Mouse (Mus musculus) limb, embryonic 14.5 days (tissue): Measurements from ENCODE around the gene AI464131. TPM values are rescaled to one million over a fixed set of nuclear protein-coding genes. Genes with fewer than 3 reads are reported as not detected.

ENCODE experiments used
- ATAC-seq: fragments of 200-750 bp; cut with Nextera tagmentation; 2 replicates; pipeline ENCODE4 v1.8.0; 2017; ENCODE audit warnings: low read depth, moderate number of reproducible peaks, moderate TSS enrichment; ENCODE audit not compliant: low FRiP score
- DNase-seq: peaks from one replicate; pipeline ENCODE4 v3.0.0-alpha.2; 2015; ENCODE audit warnings: low spot score
- H3K27ac ChIP-seq: fragments of 300-500 bp; sonication (generic); replicated peaks from 2 replicates; pipeline ENCODE4 v1.5.1; 2014; ENCODE audit warnings: low read depth, mild to moderate bottlenecking, low read length, moderate library complexity, mixed read lengths
- H3K27me3 ChIP-seq: fragments of 300-500 bp; sonication (generic); 2 replicates; pipeline ENCODE4 v1.6.1; 2014; ENCODE audit warnings: low read length, mixed read lengths; ENCODE audit not compliant: control insufficient read depth, insufficient read depth
- H3K36me3 ChIP-seq: fragments of 300-500 bp; sonication (generic); 2 replicates; pipeline ENCODE4 v1.6.1; 2014; ENCODE audit warnings: mild to moderate bottlenecking, low read length, moderate library complexity, mixed read lengths; ENCODE audit not compliant: control insufficient read depth, insufficient read depth
- H3K4me1 ChIP-seq: fragments of 300-500 bp; sonication (generic); 2 replicates; pipeline ENCODE4 v1.6.1; 2014; ENCODE audit warnings: antibody characterized with exemption, low read length, mixed read lengths; ENCODE audit not compliant: control insufficient read depth, insufficient read depth
- H3K4me2 ChIP-seq: fragments of 300-500 bp; sonication (generic); replicated peaks from 2 replicates; pipeline ENCODE4 v1.6.1; 2014; ENCODE audit warnings: low read depth, mild to moderate bottlenecking, low read length, moderate library complexity; ENCODE audit not compliant: severe bottlenecking
- H3K4me3 ChIP-seq: fragments of 300-500 bp; sonication (generic); replicated peaks from 2 replicates; pipeline ENCODE4 v1.5.1; 2014; ENCODE audit warnings: low read length
- H3K9ac ChIP-seq: fragments of 300-500 bp; sonication (generic); 2 replicates; pipeline ENCODE4 v1.6.1; 2014; ENCODE audit warnings: mild to moderate bottlenecking, low read depth, low read length, moderate library complexity; ENCODE audit not compliant: severe bottlenecking
- H3K9me3 ChIP-seq: fragments of 300-500 bp; sonication (generic); 2 replicates; pipeline ENCODE4 v1.6.1; 2016; ENCODE audit warnings: low read length; ENCODE audit not compliant: control insufficient read depth
- POLR2A ChIP-seq: fragments of 200-500 bp; IDR thresholded peaks from 2 replicates; pipeline ENCODE4 v1.8.0; 2012; ENCODE audit warnings: inconsistent platforms, mild to moderate bottlenecking, moderate library complexity, borderline replicate concordance; ENCODE audit not compliant: insufficient read depth, insufficient read length; ENCODE audit errors: extremely low read depth
- WGBS: fragments of 180-500 bp; shearing (Covaris S2); extraction: QIAGEN DNeasy Blood & Tissue Kit; methylation state at CpG from one replicate; pipeline ENCODE4 v1.1.7; 2014; 5-methylcytosine and 5-hydroxymethylcytosine counted together
- polyA plus RNA-seq, 2 experiments: library from polyadenylated mRNA; depleted of rRNA in 1 of 2; stranded (reverse) in 1 of 2; unstranded in 1 of 2; fragments of >200 nt; fragmentation: Nextera tagmentation in 1 of 2; extraction: Ambion mirVana in 1 of 2; gene quantifications; 2 replicates each; pipeline versions ENCODE4 v1.2.1 to v1.2.3; 2012 to 2014

Gene AI464131
- polyA plus RNA-seq, 2 experiments = 5.4 to 5.9 TPM

- H3K27me3 ChIP-seq = 0 out of 2 replicates have a peak, but pooled peaks cover 4% of the 10 kb centered on the region
These were observed 15.5 kb upstream of the AI464131 start for GRCm38 (mm10) chr4:41518349-41518748.

GRCm38 (mm10) chr4:41517233-41517632 is 14.4 kb upstream of the AI464131 start, which contains the start of gene 1110017D15Rik:
Gene 1110017D15Rik, minus strand, starts transcription at chr4:41517333.
- H3K9me3 ChIP-seq = no peaks in the 10 kb centered on the region
- H3K27ac ChIP-seq = no peak within 1 kb of the TSS
- 81% methylated on average over 2 of the region's 2 CpGs for WGBS
- H3K9ac ChIP-seq = no peak within 1 kb of the TSS
- no peak within 1 kb of the TSS for H3K4me3 ChIP-seq
- no peaks in the 10 kb centered on the region for H3K27me3 ChIP-seq
- no peak for TF ChIP-seq POLR2A
- H3K4me1 ChIP-seq = peaks cover 4% of the 10 kb centered on the region; the same call in 1 of the 2 replicates
- H3K36me3 ChIP-seq = no peaks in the 10 kb centered on the region
- DNase-seq (no peak), ATAC-seq (no peak)
- no peak within 1 kb of the TSS for H3K4me2 ChIP-seq

More at GRCm38 (mm10) chr4:41518349-41518748, 15.5 kb upstream of the AI464131 start:
- DNase-seq (no peak), ATAC-seq (no peak)
- no peak overlapping the region for H3K9ac ChIP-seq
- H3K4me3 ChIP-seq = no peak overlapping the region
- no peak for TF ChIP-seq POLR2A
- no peaks in the 10 kb centered on the region for H3K9me3 ChIP-seq
- H3K4me2 ChIP-seq = no peak overlapping the region
- 67% methylated on average over 7 of the region's 7 CpGs for WGBS
- peaks cover 1% of the 10 kb centered on the region; the same call in 1 of the 2 replicates for H3K4me1 ChIP-seq
- H3K36me3 ChIP-seq = no peaks in the 10 kb centered on the region
- H3K27ac ChIP-seq = no peak overlapping the region

GRCm38 (mm10) chr4:41513714-41514113 is 10.8 kb upstream of the AI464131 start:
- Histone ChIP-seq H3K27ac (no peak overlapping the region), H3K27me3 (no peaks in the 10 kb centered on the region), H3K4me3 (no peak overlapping the region), H3K4me2 (no peak overlapping the region; the same call in 1 of the 2 replicates), H3K4me1 (peaks cover 4% of the 10 kb centered on the region; the same call in 1 of the 2 replicates), H3K9ac (no peak overlapping the region), H3K9me3 (no peaks in the 10 kb centered on the region), H3K36me3 (no peaks in the 10 kb centered on the region)
- no peak for TF ChIP-seq POLR2A
- DNase-seq (no peak), ATAC-seq (no peak)
- WGBS = 9% methylated on average over 8 of the region's 8 CpGs

DNA sequence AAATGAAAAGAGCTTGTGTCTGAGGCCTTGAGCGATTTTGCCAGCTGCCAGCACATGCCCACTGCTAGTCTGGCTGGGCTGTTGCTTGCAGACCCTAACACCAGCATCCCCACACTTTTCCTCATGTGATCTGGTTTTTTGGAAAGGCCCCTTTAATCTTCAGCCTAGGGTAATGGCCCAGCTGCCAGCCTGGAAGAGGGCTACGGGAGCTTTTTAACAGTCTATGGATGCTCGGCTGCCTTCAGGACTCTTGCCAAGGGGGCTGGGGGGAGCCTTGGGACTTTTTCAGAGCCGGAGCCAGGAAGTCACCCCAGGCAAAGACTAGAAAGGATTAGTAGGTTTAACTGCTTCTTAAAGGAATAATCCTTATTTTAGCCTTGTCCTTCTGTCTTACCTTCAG is 10.4 kb upstream of the AI464131 start:
- no peak overlapping the region for H3K4me3 ChIP-seq
- H3K9me3 ChIP-seq = no peaks in the 10 kb centered on the region
- no peak overlapping the region for H3K9ac ChIP-seq
- TF ChIP-seq POLR2A = no peak
- H3K4me1 ChIP-seq = peaks cover 4% of the 10 kb centered on the region; the same call in 1 of the 2 replicates
- H3K27me3 ChIP-seq = no peaks in the 10 kb centered on the region
- no peak overlapping the region; the same call in 1 of the 2 replicates for H3K4me2 ChIP-seq
- DNase-seq (no peak), ATAC-seq (no peak)
- H3K36me3 ChIP-seq = no peaks in the 10 kb centered on the region
- 17% methylated on average over 4 of the region's 4 CpGs for WGBS
- no peak overlapping the region for H3K27ac ChIP-seq

DNA sequence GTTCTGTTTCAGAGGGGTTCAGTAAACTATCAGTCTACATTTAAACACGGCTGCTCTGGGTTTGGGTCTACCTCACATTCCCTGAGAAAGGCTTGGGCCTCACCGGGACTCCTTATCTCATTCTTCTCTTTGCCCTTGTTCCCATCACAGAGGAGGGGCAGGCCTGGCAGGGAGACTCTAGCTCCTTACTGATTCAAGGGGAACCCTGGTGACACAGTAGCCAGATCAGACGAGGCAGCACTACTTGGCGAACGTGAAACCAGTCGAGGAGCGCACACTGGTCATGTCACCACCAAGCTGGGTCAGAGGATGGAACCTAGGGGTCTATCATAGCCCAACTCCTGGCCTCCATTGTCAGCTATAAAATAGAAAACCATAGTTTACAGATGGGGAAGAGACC is 5.1 kb upstream of the AI464131 start:
- 52% methylated on average over 7 of the region's 7 CpGs for WGBS

More for the DNA sequence above, 5.1 kb upstream of the AI464131 start:
- no peak for DNase-seq
- H3K27ac ChIP-seq = no peak overlapping the region
- H3K9me3 ChIP-seq = no peaks in the 10 kb centered on the region
- peaks cover 5% of the 10 kb centered on the region for H3K4me1 ChIP-seq
- no peak overlapping the region for H3K9ac ChIP-seq
- H3K4me2 ChIP-seq = no peak overlapping the region
- H3K36me3 ChIP-seq = no peaks in the 10 kb centered on the region
- no peaks in the 10 kb centered on the region for H3K27me3 ChIP-seq
- no peak for TF ChIP-seq POLR2A
- H3K4me3 ChIP-seq = no peak overlapping the region
- no peak for ATAC-seq
